Mouse (Mus musculus): ENCODE data around the gene Ropn1l.

GRCm38 (mm10) chr15:31428571-31428970 is 25.0 kb downstream of the Ropn1l start:
- TF ChIP-seq CTCF (IDR thresholded peaks at IDR 0.05; ENCODE audit: low read depth) (no peak), EP300 (IDR thresholded peaks at IDR 0.05; ENCODE audit: low read depth) (no peak)

Data from liver, postnatal 0 days (tissue).